Mouse (Mus musculus) G1E-ER4 (cell line): ENCODE data around the gene Tspan31. TPM values are rescaled to one million over a fixed set of nuclear protein-coding genes. Genes with fewer than 3 reads are reported as not detected.

ENCODE experiments used
- GATA1 ChIP-seq: IDR thresholded peaks from one replicate; pipeline ENCODE4 v1.8.0; 2012; ENCODE audit warnings: low read length, inconsistent platforms
- polyA plus RNA-seq: library from polyadenylated mRNA; stranded (reverse); fragments of >175 nt; gene quantifications from 2 replicates; pipeline ENCODE4 v1.2.3, GENCODE M21; 2012

Tspan31 gene
- 33.1 and 45.9 TPM in 2 replicates for polyA plus RNA-seq

GRCm38 (mm10) chr10:127070190-127071121 lies at the start of gene Tspan31:
Gene Tspan31, minus strand, starts transcription at chr10:127070264.
- no peak for TF ChIP-seq GATA1

- TF ChIP-seq GATA1: no peak
Measured at GRCm38 (mm10) chr10:127119229-127119628, 49.2 kb upstream of the Tspan31 start.

- TF ChIP-seq GATA1: no peak
Measured at GRCm38 (mm10) chr10:127118470-127118869, 48.4 kb upstream of the Tspan31 start.

- TF ChIP-seq GATA1: no peak
Measured at GRCm38 (mm10) chr10:127115068-127115467, 45.0 kb upstream of the Tspan31 start.

GRCm38 (mm10) chr10:127114408-127114807 lies 44.3 kb upstream of the Tspan31 start:
- TF ChIP-seq GATA1: no peak

- TF ChIP-seq GATA1: no peak
Measured at GRCm38 (mm10) chr10:127111001-127111887, 41.2 kb upstream of the Tspan31 start.

GRCm38 (mm10) chr10:127108262-127108583 lies 38.2 kb upstream of the Tspan31 start:
- TF ChIP-seq GATA1: no peak

GRCm38 (mm10) chr10:127107563-127108261 lies 37.6 kb upstream of the Tspan31 start:
- no peak for TF ChIP-seq GATA1

GRCm38 (mm10) chr10:127103631-127104030 lies 33.6 kb upstream of the Tspan31 start:
- no peak for TF ChIP-seq GATA1

- no peak for TF ChIP-seq GATA1
Measured at GRCm38 (mm10) chr10:127101151-127101550, 31.1 kb upstream of the Tspan31 start.

GRCm38 (mm10) chr10:127100414-127100813 lies 30.4 kb upstream of the Tspan31 start:
- no peak for TF ChIP-seq GATA1

GRCm38 (mm10) chr10:127099868-127100267 lies 29.8 kb upstream of the Tspan31 start:
- TF ChIP-seq GATA1: no peak

GRCm38 (mm10) chr10:127099191-127099590 lies 29.1 kb upstream of the Tspan31 start:
- TF ChIP-seq GATA1: no peak

GRCm38 (mm10) chr10:127098514-127098913 lies 28.4 kb upstream of the Tspan31 start:
- TF ChIP-seq GATA1: no peak

- TF ChIP-seq GATA1: no peak
Measured at GRCm38 (mm10) chr10:127094382-127094802, 24.3 kb upstream of the Tspan31 start.
